Mouse (Mus musculus) gastrocnemius, postnatal 14 days (tissue): ENCODE measurements around the gene Eva1a. TPM values are rescaled to one million over a fixed set of nuclear protein-coding genes. Genes with fewer than 3 reads are reported as not detected.

ENCODE experiments used
- DNase-seq: peaks from one replicate; pipeline ENCODE4 v3.0.0; 2021; ENCODE audit warnings: mixed read lengths
- intact Hi-C: fragments of 180-260 bp; cut with DNase I; formaldehyde crosslinking; loops from one replicate; pipeline ENCODE4 v1.15.1; 2025; ENCODE audit warnings: low total_unique reads
- total RNA-seq, 2 experiments: library from RNA; stranded (reverse); gene quantifications; 2 replicates each; pipeline ENCODE4 v1.2.3; 2021

Eva1a gene
- total RNA-seq, 2 experiments from 2014 or later = 1.0 to 1.3 TPM

- intact Hi-C loops = no loop called here
- DNase-seq = no peak
Measured at GRCm38 (mm10) chr6:82054854-82055253, 14.0 kb downstream of the Eva1a start.

- intact Hi-C loops = no loop called here
Measured at GRCm38 (mm10) chr6:82059896-82060295, 19.1 kb downstream of the Eva1a start.

GRCm38 (mm10) chr6:82065230-82065629, 24.4 kb downstream of the Eva1a start:
- no peak for DNase-seq
- intact Hi-C loops = no loop called here

More at GRCm38 (mm10) chr6:82059896-82060295, 19.1 kb downstream of the Eva1a start:
- no peak for DNase-seq

GRCm38 (mm10) chr6:82066515-82067081, 25.8 kb downstream of the Eva1a start:
- no peak for DNase-seq
- intact Hi-C loops = no loop called here

- intact Hi-C loops = no loop called here
- DNase-seq = no peak
Measured at GRCm38 (mm10) chr6:82070459-82070858, 29.6 kb downstream of the Eva1a start.

- intact Hi-C loops = no loop called here
- DNase-seq = no peak
Measured at GRCm38 (mm10) chr6:82073011-82073410, 32.2 kb downstream of the Eva1a start.

- intact Hi-C loops = no loop called here
- no peak for DNase-seq
Measured at GRCm38 (mm10) chr6:82073567-82073966, 32.7 kb downstream of the Eva1a start.

GRCm38 (mm10) chr6:82076364-82076763, 35.5 kb downstream of the Eva1a start:
- intact Hi-C loops = no loop called here
- DNase-seq = no peak

- intact Hi-C loops = no loop called here
Measured at GRCm38 (mm10) chr6:82078875-82079274, 38.0 kb downstream of the Eva1a start.

GRCm38 (mm10) chr6:82083655-82084054, 42.8 kb downstream of the Eva1a start:
- DNase-seq = no peak
- intact Hi-C loops = no loop called here

More at GRCm38 (mm10) chr6:82078875-82079274, 38.0 kb downstream of the Eva1a start:
- DNase-seq = no peak

- no peak for DNase-seq
Measured at GRCm38 (mm10) chr6:82084235-82084634, 43.4 kb downstream of the Eva1a start.

GRCm38 (mm10) chr6:82085313-82085908, 44.6 kb downstream of the Eva1a start:
- DNase-seq = no peak
- intact Hi-C loops = no loop called here

More at GRCm38 (mm10) chr6:82084235-82084634, 43.4 kb downstream of the Eva1a start:
- intact Hi-C loops = no loop called here

GRCm38 (mm10) chr6:82088133-82088532, 47.3 kb downstream of the Eva1a start:
- intact Hi-C loops = no loop called here
- no peak for DNase-seq

GRCm38 (mm10) chr6:82091773-82092172, 50.9 kb downstream of the Eva1a start:
- intact Hi-C loops = no loop called here
- DNase-seq = no peak

- no peak for DNase-seq
- intact Hi-C loops = no loop called here
Measured at GRCm38 (mm10) chr6:82097705-82098104, 56.9 kb downstream of the Eva1a start.

GRCm38 (mm10) chr6:82098456-82098855, 57.6 kb downstream of the Eva1a start:
- intact Hi-C loops = no loop called here
- no peak for DNase-seq

- intact Hi-C loops = no loop called here
- DNase-seq = no peak
Measured at GRCm38 (mm10) chr6:82110473-82110872, 69.6 kb downstream of the Eva1a start.

GRCm38 (mm10) chr6:82111111-82111510, 70.3 kb downstream of the Eva1a start:
- intact Hi-C loops = no loop called here
- no peak for DNase-seq

GRCm38 (mm10) chr6:82111540-82111939, 70.7 kb downstream of the Eva1a start:
- intact Hi-C loops = no loop called here
- no peak for DNase-seq

GRCm38 (mm10) chr6:82112127-82113090, 71.6 kb downstream of the Eva1a start:
- no peak for DNase-seq
- intact Hi-C loops = no loop called here
